In genomic region chr2:158611326-158611719, GRCm38 (mm10) we compare ENCODE assay signal across 11 mouse cellular contexts. TPM values are rescaled to one million over a fixed set of nuclear protein-coding genes. Genes with fewer than 3 reads are reported as not detected.
DNase-seq lines count a peak whose midpoint lies in the region; ATAC-seq and TF ChIP-seq lines count a peak whose summit lies in the region.
"Had no signal": no experiment of that assay in that cellular context is flagged by ENCODE, and none has a peak within 500 bp of the region (broad histone marks: within the 10 kb centered on the region; RNA-seq: fewer than 3 reads in every experiment).

No protein-coding gene starts in this region.

- no peaks in the 10 kb centered on the region for H3K9me3 ChIP-seq in kidney, postnatal 0 days (replicated peaks; ENCODE audit: low read length)
- H3K9me3 ChIP-seq in embryonic facial prominence, embryonic 11.5 days (replicated peaks; ENCODE audit: control insufficient read depth, low read length), result no peaks in the 10 kb centered on the region; the same call in 1 of the 2 replicates
- H3K9me3 ChIP-seq in forebrain, embryonic 16.5 days (ENCODE audit: control insufficient read depth, low read length), result no peaks in the 10 kb centered on the region
- no peaks in the 10 kb centered on the region for H3K9me3 ChIP-seq in midbrain, embryonic 14.5 days (ENCODE audit: control insufficient read depth, low read length)

- ATAC-seq in kidney, postnatal 0 days (replicated peaks; ENCODE audit: low FRiP score, low read depth), result no peak
- no peak for ATAC-seq in embryonic facial prominence, embryonic 11.5 days (replicated peaks; ENCODE audit: insufficient number of reproducible peaks, low FRiP score, low TSS enrichment, low read depth)
- ATAC-seq in forebrain, embryonic 16.5 days, result no peak
- ATAC-seq in midbrain, embryonic 14.5 days (ENCODE audit: low FRiP score, low TSS enrichment), result no peak
- ATAC-seq in granulocyte monocyte progenitor cell, adult 5-6 weeks (replicated peaks; ENCODE audit: poor library complexity, severe bottlenecking), result no peak

- TF ChIP-seq CTCF in kidney, postnatal 0 days (IDR thresholded peaks at IDR 0.05; ENCODE audit: low read depth), result no peak

- H3K36me3 ChIP-seq in kidney, postnatal 0 days (ENCODE audit: insufficient read depth, low read length), result no peaks in the 10 kb centered on the region
- no peaks in the 10 kb centered on the region for H3K36me3 ChIP-seq in embryonic facial prominence, embryonic 11.5 days (replicated peaks; ENCODE audit: control insufficient read depth, insufficient read depth, low read depth, low read length)
- H3K36me3 ChIP-seq in forebrain, embryonic 16.5 days (ENCODE audit: control insufficient read depth, insufficient read depth), result no peaks in the 10 kb centered on the region
- H3K36me3 ChIP-seq in midbrain, embryonic 14.5 days (ENCODE audit: control insufficient read depth, insufficient read depth, low read length), result peaks cover 5% of the 10 kb centered on the region; the same call in 1 of the 2 replicates

- DNase-seq in kidney, postnatal 0 days (ENCODE audit: low spot score), result no peak
- DNase-seq in kidney, postnatal 36 days, result no peak
- DNase-seq in embryonic facial prominence, embryonic 11.5 days (ENCODE audit: low spot score), result no peak
- DNase-seq in midbrain, embryonic 14.5 days, result peak; percentile 43
- DNase-seq in spleen, postnatal 4 days (ENCODE audit: low spot score in 2 of 2), result no peak
- DNase-seq: cerebellum, adult 11 months; gastrocnemius, postnatal 14 days; layer of hippocampus, postnatal 36 days had no signal

- no peak overlapping the region for H3K27ac ChIP-seq in kidney, postnatal 0 days
- H3K27ac ChIP-seq in embryonic facial prominence, embryonic 11.5 days (replicated peaks; ENCODE audit: low read depth, low read length), result no peak overlapping the region
- H3K27ac ChIP-seq in forebrain, embryonic 16.5 days (ENCODE audit: low read length), result peak overlapping the region; percentile 91
- H3K27ac ChIP-seq in midbrain, embryonic 14.5 days (replicated peaks; ENCODE audit: low read depth, low read length), result peak overlapping the region; percentile 93

- H3K4me2 ChIP-seq in kidney, postnatal 0 days (ENCODE audit: low read length), result peak overlapping the region; percentile 44; the same call in 1 of the 2 replicates
- no peak overlapping the region for H3K4me2 ChIP-seq in embryonic facial prominence, embryonic 11.5 days (ENCODE audit: low read depth, low read length)
- peak overlapping the region; percentile 61 for H3K4me2 ChIP-seq in forebrain, embryonic 16.5 days (ENCODE audit: low read length)
- H3K4me2 ChIP-seq in midbrain, embryonic 14.5 days (ENCODE audit: low read length), result peak overlapping the region; percentile 60

- H3K27me3 ChIP-seq in kidney, postnatal 0 days (ENCODE audit: insufficient read depth, low read length), result peaks cover 90% of the 10 kb centered on the region
- peaks cover 86% of the 10 kb centered on the region for H3K27me3 ChIP-seq in embryonic facial prominence, embryonic 11.5 days (ENCODE audit: control insufficient read depth, insufficient read depth, low read length)
- peaks cover 56% of the 10 kb centered on the region for H3K27me3 ChIP-seq in forebrain, embryonic 16.5 days (replicated peaks; ENCODE audit: control insufficient read depth, insufficient read depth, low read length)
- peaks cover 77% of the 10 kb centered on the region for H3K27me3 ChIP-seq in midbrain, embryonic 14.5 days (ENCODE audit: control insufficient read depth, insufficient read depth, low read length)

- under 1% methylated on average over 30 of the region's 30 CpGs for WGBS in kidney, postnatal 0 days
- WGBS in embryonic facial prominence, embryonic 11.5 days, result 2% methylated on average over 30 of the region's 30 CpGs
- 1% methylated on average over 30 of the region's 30 CpGs for WGBS in forebrain, embryonic 16.5 days
- 1% methylated on average over 30 of the region's 30 CpGs for whole genome bisulfite sequencing in midbrain, embryonic 14.5 days

- peaks cover 11% of the 10 kb centered on the region; the same call in 1 of the 2 replicates for H3K4me1 ChIP-seq in kidney, postnatal 0 days (replicated peaks; ENCODE audit: insufficient read depth, low read length)
- H3K4me1 ChIP-seq in embryonic facial prominence, embryonic 11.5 days (ENCODE audit: control insufficient read depth, insufficient read depth, low read length), result peaks cover 5% of the 10 kb centered on the region; the same call in 1 of the 2 replicates
- peaks cover 32% of the 10 kb centered on the region for H3K4me1 ChIP-seq in forebrain, embryonic 16.5 days (replicated peaks; ENCODE audit: control insufficient read depth, insufficient read depth, low read length)
- H3K4me1 ChIP-seq in midbrain, embryonic 14.5 days (ENCODE audit: control insufficient read depth, insufficient read depth, low read length), result 0 out of 2 replicates have a peak, but pooled peaks cover 4% of the 10 kb centered on the region

- peak overlapping the region; percentile 22; the same call in 1 of the 2 replicates for H3K4me3 ChIP-seq in kidney, postnatal 0 days (replicated peaks; ENCODE audit: low read depth, low read length)
- H3K4me3 ChIP-seq in embryonic facial prominence, embryonic 11.5 days (ENCODE audit: low read depth, low read length), result peak overlapping the region; percentile 14; the same call in 1 of the 2 replicates
- peak overlapping the region; percentile 59 for H3K4me3 ChIP-seq in forebrain, embryonic 16.5 days (replicated peaks; ENCODE audit: low read length)
- H3K4me3 ChIP-seq in midbrain, embryonic 14.5 days (replicated peaks; ENCODE audit: low read depth, low read length), result peak overlapping the region; percentile 48

- H3K9ac ChIP-seq in kidney, postnatal 0 days (ENCODE audit: low read depth, low read length), result no peak overlapping the region
- no peak overlapping the region for H3K9ac ChIP-seq in embryonic facial prominence, embryonic 11.5 days (replicated peaks; ENCODE audit: low read length)
- H3K9ac ChIP-seq in forebrain, embryonic 16.5 days (replicated peaks; ENCODE audit: low read depth, low read length), result peak overlapping the region; percentile 79
- H3K9ac ChIP-seq in midbrain, embryonic 14.5 days (replicated peaks; ENCODE audit: low read length), result peak overlapping the region; percentile 73

RNA-seq across cellular contexts. Expression of gene Slc32a1, which starts 0.8 kb away (rescaled TPM):
- not detected in 2 replicates for polyA plus RNA-seq in kidney, postnatal 0 days (2015; fragmentation: Nextera tagmentation; extraction: Ambion mirVana)
- 0.27 and 0.71 TPM in 2 replicates for polyA plus RNA-seq in embryonic facial prominence, embryonic 11.5 days (2014; fragmentation: Nextera tagmentation; extraction: Ambion mirVana)
- polyA plus RNA-seq in forebrain, embryonic 16.5 days (2015; fragmentation: Nextera tagmentation; extraction: Ambion mirVana), result 5.9 and 7.7 TPM in 2 replicates
- 7.6 and 8.6 TPM in 2 replicates for polyA plus RNA-seq in midbrain, embryonic 14.5 days (2014; fragmentation: Nextera tagmentation; extraction: Ambion mirVana)
- total RNA-seq in granulocyte monocyte progenitor cell, adult 5-6 weeks (2014; fragmentation: Nextera tagmentation), result not detected in 2 replicates
- not detected in 2 replicates for total RNA-seq in granulocyte monocyte progenitor cell, adult 5-6 weeks (2017)
- total RNA-seq: gastrocnemius, postnatal 14 days had no signal
- polyA plus RNA-seq: stomach, embryonic 16.5 days had no signal

RNA-seq across cellular contexts. Expression of gene Actr5, which starts 13.4 kb away (rescaled TPM):
- polyA plus RNA-seq in kidney, postnatal 0 days (2015; fragmentation: Nextera tagmentation; extraction: Ambion mirVana), result 7.1 and 9.1 TPM in 2 replicates
- polyA plus RNA-seq in embryonic facial prominence, embryonic 11.5 days (2014; fragmentation: Nextera tagmentation; extraction: Ambion mirVana), result 15.8 and 16.5 TPM in 2 replicates
- 11.3 and 12.3 TPM in 2 replicates for polyA plus RNA-seq in forebrain, embryonic 16.5 days (2015; fragmentation: Nextera tagmentation; extraction: Ambion mirVana)
- 13.9 and 14.8 TPM in 2 replicates for polyA plus RNA-seq in midbrain, embryonic 14.5 days (2014; fragmentation: Nextera tagmentation; extraction: Ambion mirVana)
- total RNA-seq in granulocyte monocyte progenitor cell, adult 5-6 weeks (2014; fragmentation: Nextera tagmentation), result 15.6 and 18.5 TPM in 2 replicates
- total RNA-seq in granulocyte monocyte progenitor cell, adult 5-6 weeks (2017), result 15.8 and 21.6 TPM in 2 replicates

RNA-seq across cellular contexts. Expression of gene Ppp1r16b, which starts 53.9 kb away (rescaled TPM):
- polyA plus RNA-seq in kidney, postnatal 0 days (2015; fragmentation: Nextera tagmentation; extraction: Ambion mirVana), result 10.1 TPM in 2 replicates
- 2.2 and 2.3 TPM in 2 replicates for polyA plus RNA-seq in embryonic facial prominence, embryonic 11.5 days (2014; fragmentation: Nextera tagmentation; extraction: Ambion mirVana)
- polyA plus RNA-seq in forebrain, embryonic 16.5 days (2015; fragmentation: Nextera tagmentation; extraction: Ambion mirVana), result 30.3 and 33.3 TPM in 2 replicates
- polyA plus RNA-seq in midbrain, embryonic 14.5 days (2014; fragmentation: Nextera tagmentation; extraction: Ambion mirVana), result 16.1 and 21.0 TPM in 2 replicates
- 0.21 TPM in 1 of 2 replicates, not detected in the other for total RNA-seq in granulocyte monocyte progenitor cell, adult 5-6 weeks (2014; fragmentation: Nextera tagmentation)
- 0.31 TPM in 1 of 2 replicates, not detected in the other for total RNA-seq in granulocyte monocyte progenitor cell, adult 5-6 weeks (2017)

Comparison
In these comparisons a context has a peak if more than half of its experiments do, and no peak if none do; other contexts are left out.
1. H3K27ac ChIP-seq: peak in forebrain, embryonic 16.5 days (single experiment) and midbrain, embryonic 14.5 days (single experiment); none in kidney, postnatal 0 days (single experiment) and embryonic facial prominence, embryonic 11.5 days (single experiment).
2. H3K9ac ChIP-seq: peak in forebrain, embryonic 16.5 days (single experiment) and midbrain, embryonic 14.5 days (single experiment); none in kidney, postnatal 0 days (single experiment) and embryonic facial prominence, embryonic 11.5 days (single experiment).
3. Peak in every context shown above with its lines, with median percentiles within 50 percentile points of each other: H3K4me3 ChIP-seq.